Mouse (Mus musculus) heart, postnatal 0 days (tissue): ENCODE measurements around the gene Ccdc22. TPM values are rescaled to one million over a fixed set of nuclear protein-coding genes. Genes with fewer than 3 reads are reported as not detected.

Experiments used
- ATAC-seq: fragments of 200-750 bp; cut with Nextera tagmentation; 2 replicates; pipeline ENCODE4 v1.8.0; 2017; ENCODE audit warnings: low read depth, moderate number of reproducible peaks, moderate library complexity; ENCODE audit not compliant: insufficient read depth
- DNase-seq: peaks from one replicate; pipeline ENCODE4 v3.0.0-alpha.2; 2016; ENCODE audit warnings: low spot score
- H3K27ac ChIP-seq: fragments of 300-500 bp; sonication (generic); 2 replicates; pipeline ENCODE4 v1.5.1; 2014; ENCODE audit warnings: low read depth, mild to moderate bottlenecking
- H3K27me3 ChIP-seq: fragments of 300-500 bp; sonication (generic); 2 replicates; pipeline ENCODE4 v1.6.1; 2014; ENCODE audit warnings: low read length, mixed read lengths; ENCODE audit not compliant: control insufficient read depth, insufficient read depth
- H3K36me3 ChIP-seq: fragments of 300-500 bp; sonication (generic); replicated peaks from 2 replicates; pipeline ENCODE4 v1.6.1; 2014; ENCODE audit warnings: low read length, mixed read lengths; ENCODE audit not compliant: control insufficient read depth, insufficient read depth
- H3K4me1 ChIP-seq: fragments of 300-500 bp; sonication (generic); 2 replicates; pipeline ENCODE4 v1.6.1; 2014; ENCODE audit warnings: antibody characterized with exemption; ENCODE audit not compliant: control insufficient read depth, insufficient read depth
- H3K4me2 ChIP-seq: fragments of 300-500 bp; sonication (generic); 2 replicates; pipeline ENCODE4 v1.6.1; 2014; ENCODE audit warnings: low read depth, mild to moderate bottlenecking, low read length, moderate library complexity
- H3K4me3 ChIP-seq: fragments of 300-500 bp; sonication (generic); 2 replicates; pipeline ENCODE4 v1.5.1; 2014; ENCODE audit warnings: low read depth, low read length
- H3K9ac ChIP-seq: fragments of 300-500 bp; sonication (generic); replicated peaks from 2 replicates; pipeline ENCODE4 v1.6.1; 2014; ENCODE audit warnings: low read depth, low read length, mixed read lengths
- H3K9me3 ChIP-seq: fragments of 300-500 bp; sonication (generic); replicated peaks from 2 replicates; pipeline ENCODE4 v1.6.1; 2016; ENCODE audit warnings: low read length; ENCODE audit not compliant: control insufficient read depth
- CTCF ChIP-seq: IDR thresholded peaks from 2 replicates; pipeline ENCODE4 v1.5.1; 2016; ENCODE audit warnings: antibody characterized with exemption, control low read depth, low read depth
- EP300 ChIP-seq: IDR thresholded peaks from 2 replicates; pipeline ENCODE4 v1.6.1; 2016; ENCODE audit warnings: antibody characterized with exemption, low read depth
- WGBS: fragments of 180-500 bp; shearing (Covaris S2); extraction: QIAGEN DNeasy Blood & Tissue Kit; methylation state at CpG from one replicate; pipeline ENCODE4 v1.1.7; 2014; 5-methylcytosine and 5-hydroxymethylcytosine counted together
- polyA plus RNA-seq: library from polyadenylated mRNA; unstranded; fragments of >200 nt; fragmentation: Nextera tagmentation; extraction: Ambion mirVana; gene quantifications from 2 replicates; pipeline ENCODE4 v1.2.1, GENCODE M21; 2015
- total RNA-seq: library from RNA; depleted of rRNA; stranded (reverse); fragments of >200 nt; gene quantifications from 2 replicates; pipeline ENCODE4 v1.2.3, GENCODE M21; 2014; ENCODE audit warnings: low replicate concordance; rRNA removed

The Ccdc22 gene
- total RNA-seq (25.6 and 27.8 TPM in 2 replicates), polyA plus RNA-seq (12.5 and 13.9 TPM in 2 replicates)

- ATAC-seq (peak; percentile 95), DNase-seq (peak; percentile 85)
- peak within 1 kb of the TSS; percentile 66 for H3K4me2 ChIP-seq
- 16% methylated on average over 28 of the region's 28 CpGs for WGBS
- no peaks in the 10 kb centered on the region for H3K9me3 ChIP-seq
- H3K27ac ChIP-seq: no peak within 1 kb of the TSS
- no peaks in the 10 kb centered on the region for H3K36me3 ChIP-seq
- peak within 1 kb of the TSS; percentile 54 for H3K4me3 ChIP-seq
- H3K4me1 ChIP-seq: no peaks in the 10 kb centered on the region
- H3K27me3 ChIP-seq: no peaks in the 10 kb centered on the region
- TF ChIP-seq CTCF: no peak
- TF ChIP-seq EP300: no peak
- H3K9ac ChIP-seq: no peak within 1 kb of the TSS
Observed at GRCm38 (mm10) chrX:7604879-7605574, at the start of gene Ccdc22. Gene Ccdc22, minus strand, starts transcription at chrX:7605517.

GRCm38 (mm10) chrX:7648671-7649304 lies 43.5 kb upstream of the Ccdc22 start:
- H3K36me3 ChIP-seq: no peaks in the 10 kb centered on the region

DNA sequence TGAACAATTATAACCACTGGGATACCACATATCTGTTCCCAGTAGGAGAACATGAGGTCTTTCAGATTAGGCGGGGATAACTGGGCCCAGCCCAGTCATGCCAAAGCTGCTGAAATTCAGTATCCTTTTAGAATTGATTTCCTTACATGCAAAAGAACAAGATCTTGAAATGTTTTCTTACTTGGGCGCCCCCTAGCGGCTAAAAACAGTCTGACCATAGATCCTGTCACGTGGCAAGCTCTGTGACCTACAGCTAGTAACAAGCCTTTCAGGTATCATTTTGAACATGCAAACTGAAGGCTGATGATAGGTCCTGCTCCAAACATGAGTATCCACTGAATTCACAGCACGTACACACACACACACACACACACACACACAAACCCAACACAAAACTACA lies 40.0 kb upstream of the Ccdc22 start:
- Histone ChIP-seq H3K4me2 (no peak overlapping the region), H3K4me3 (no peak overlapping the region), H3K9ac (no peak overlapping the region), H3K27ac (no peak overlapping the region), H3K27me3 (no peaks in the 10 kb centered on the region), H3K9me3 (no peaks in the 10 kb centered on the region), H3K4me1 (no peaks in the 10 kb centered on the region), H3K36me3 (no peaks in the 10 kb centered on the region)
- WGBS: 13% methylated on average over 5 of the region's 5 CpGs
- DNase-seq: peak; percentile 14
- ATAC-seq: no peak
- TF ChIP-seq CTCF: peak; percentile 54
- no peak for TF ChIP-seq EP300

More at GRCm38 (mm10) chrX:7648671-7649304, 43.5 kb upstream of the Ccdc22 start:
- no peaks in the 10 kb centered on the region for H3K9me3 ChIP-seq
- H3K4me2 ChIP-seq: peak overlapping the region; percentile 72
- peak overlapping the region; percentile 55 for H3K4me3 ChIP-seq
- H3K9ac ChIP-seq: peak overlapping the region; percentile 58
- H3K4me1 ChIP-seq: no peaks in the 10 kb centered on the region
- TF ChIP-seq EP300: peak; percentile 17; the same call in 1 of the 2 replicates
- peak; percentile 30 for TF ChIP-seq CTCF
- no peaks in the 10 kb centered on the region for H3K27me3 ChIP-seq
- peak; percentile 95 for DNase-seq
- peak; percentile 97 for ATAC-seq
- H3K27ac ChIP-seq: peak overlapping the region; percentile 86
- WGBS: 26% methylated on average over 25 of the region's 25 CpGs

GRCm38 (mm10) chrX:7640785-7641184 lies 35.5 kb upstream of the Ccdc22 start:
- H3K4me2 ChIP-seq: no peak overlapping the region
- H3K9ac ChIP-seq: no peak overlapping the region
- TF ChIP-seq EP300 (no peak), CTCF (no peak)
- ATAC-seq (no peak), DNase-seq (no peak)
- no peaks in the 10 kb centered on the region for H3K9me3 ChIP-seq
- no peaks in the 10 kb centered on the region for H3K36me3 ChIP-seq
- WGBS: 31% methylated on average over 12 of the region's 12 CpGs
- no peaks in the 10 kb centered on the region for H3K4me1 ChIP-seq
- H3K27me3 ChIP-seq: peaks cover 8% of the 10 kb centered on the region; the same call in 1 of the 2 replicates
- no peak overlapping the region for H3K27ac ChIP-seq
- H3K4me3 ChIP-seq: no peak overlapping the region

DNA sequence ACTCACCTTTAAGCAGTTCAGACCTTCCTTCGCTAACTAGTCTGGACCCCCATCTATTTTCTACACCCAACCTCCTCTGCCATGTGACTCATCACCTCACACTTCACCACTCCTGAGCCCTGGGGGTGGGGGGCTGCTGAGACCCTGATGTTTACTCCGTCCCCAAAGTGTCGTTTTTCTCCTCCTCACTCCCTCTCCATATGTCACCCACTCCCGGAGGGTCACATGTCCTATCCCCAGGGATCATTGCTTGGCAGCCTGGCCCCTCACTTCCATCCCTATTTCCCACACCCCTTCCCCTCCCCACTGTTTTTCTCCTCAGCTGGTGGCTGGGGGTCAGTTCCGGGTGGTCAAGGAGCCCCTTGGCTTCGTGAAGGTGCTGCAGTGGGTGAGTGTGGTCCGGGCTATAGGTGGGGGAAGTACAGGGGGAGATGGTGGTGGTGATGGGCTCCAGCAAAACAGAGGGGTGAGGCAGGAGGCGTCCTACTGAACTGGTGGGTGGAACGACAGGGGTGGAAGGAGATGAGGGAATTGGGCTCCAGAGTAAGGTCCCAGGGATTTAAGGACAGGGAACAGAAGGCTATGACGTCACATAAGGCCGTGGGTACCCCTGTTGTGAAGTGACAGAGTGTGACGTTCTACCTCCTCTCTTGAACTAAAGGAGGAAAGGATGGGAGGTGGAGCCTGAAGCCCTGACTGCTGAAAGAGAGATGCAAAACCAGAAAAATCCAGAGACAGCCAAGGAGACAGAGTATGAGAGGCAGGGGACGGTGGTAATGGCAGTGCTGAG lies 34.4 kb upstream of the Ccdc22 start:
- H3K27me3 ChIP-seq: peaks cover 8% of the 10 kb centered on the region; the same call in 1 of the 2 replicates
- no peaks in the 10 kb centered on the region for H3K9me3 ChIP-seq
- 18% methylated on average over 13 of the region's 13 CpGs for WGBS
- TF ChIP-seq CTCF (no peak), EP300 (no peak)
- ATAC-seq: no peak
- H3K4me2 ChIP-seq: no peak overlapping the region
- no peak overlapping the region for H3K4me3 ChIP-seq
- H3K9ac ChIP-seq: no peak overlapping the region
- H3K36me3 ChIP-seq: no peaks in the 10 kb centered on the region
- no peaks in the 10 kb centered on the region for H3K4me1 ChIP-seq
- no peak overlapping the region for H3K27ac ChIP-seq
- no peak for DNase-seq
